Mouse (Mus musculus): ENCODE measurements around the gene Cep295nl.

- TF ChIP-seq POLR2AphosphoS2 (IDR thresholded peaks at IDR 0.05; ENCODE audit: insufficient read length, low read depth) (no peak), E2F4 (IDR thresholded peaks at IDR 0.05; ENCODE audit: insufficient read depth) (no peak), POLR2A (IDR thresholded peaks at IDR 0.05; ENCODE audit: insufficient read length, low read depth) (no peak), MAX (IDR thresholded peaks at IDR 0.05; ENCODE audit: low read depth) (no peak), SRF (IDR thresholded peaks at IDR 0.05; ENCODE audit: control insufficient read depth, insufficient read length, low read depth) (no peak), CEBPB (IDR thresholded peaks at IDR 0.05; ENCODE audit: insufficient read depth, poor library complexity, severe bottlenecking) (no peak), USF1 (IDR thresholded peaks at IDR 0.05; ENCODE audit: low read depth) (no peak)
These were observed 12.4 kb upstream of the Cep295nl start for GRCm38 (mm10) chr11:118354636-118355191.

Data from myocyte (in vitro differentiated cells).